Mouse (Mus musculus) spleen, postnatal 14 days (tissue): Measurements from ENCODE around the gene Veph1.

Experiments used
- DNase-seq, 2 experiments: peaks; one replicate each; pipeline ENCODE4 v3.0.0; 2021 to 2022; ENCODE audit warnings: low spot score in 2 of 2

The Veph1 gene

DNA sequence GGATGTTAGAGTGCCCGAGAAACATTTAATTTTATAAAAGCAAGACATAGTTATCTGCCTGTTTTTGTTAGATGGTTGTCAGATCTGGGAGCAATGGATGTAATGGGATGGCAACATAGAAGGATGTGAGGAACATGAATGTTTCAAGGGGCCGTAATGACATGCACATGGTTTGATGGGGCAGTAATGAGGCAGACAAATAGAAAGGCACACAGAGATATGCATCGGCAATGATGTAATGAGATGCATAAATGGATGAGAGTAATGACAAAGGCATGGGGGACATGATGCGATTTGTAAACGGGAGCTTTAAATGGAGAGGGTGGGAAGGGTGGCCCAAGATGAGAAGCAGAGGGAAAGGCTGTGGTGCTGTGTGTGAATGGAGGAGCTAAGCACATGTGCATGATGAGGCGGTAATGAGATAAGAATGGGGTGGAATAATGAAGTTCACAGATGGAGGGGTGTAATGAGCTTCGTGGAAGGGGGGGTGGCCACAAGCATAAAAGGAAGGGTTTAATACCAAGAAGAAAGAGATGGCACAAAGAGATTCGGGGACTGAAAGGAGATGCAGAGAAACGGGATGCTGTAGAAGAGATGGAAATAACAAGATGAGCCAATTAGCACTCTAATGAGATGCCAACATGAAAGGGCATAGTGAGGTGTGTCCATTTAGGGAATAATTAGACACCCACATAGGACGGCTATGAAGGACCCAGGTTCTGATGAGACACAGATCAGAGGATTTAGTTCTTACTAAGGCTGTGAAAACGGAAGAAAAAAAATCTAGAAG, 194.6 kb downstream of the Veph1 start:
- DNase-seq = no peak

- no peak for DNase-seq
Observed at GRCm38 (mm10) chr3:66101074-66101473, 195.6 kb downstream of the Veph1 start.

GRCm38 (mm10) chr3:66091746-66092145, 204.9 kb downstream of the Veph1 start:
- DNase-seq = no peak

GRCm38 (mm10) chr3:66087608-66088007, 209.0 kb downstream of the Veph1 start:
- no peak for DNase-seq

DNA sequence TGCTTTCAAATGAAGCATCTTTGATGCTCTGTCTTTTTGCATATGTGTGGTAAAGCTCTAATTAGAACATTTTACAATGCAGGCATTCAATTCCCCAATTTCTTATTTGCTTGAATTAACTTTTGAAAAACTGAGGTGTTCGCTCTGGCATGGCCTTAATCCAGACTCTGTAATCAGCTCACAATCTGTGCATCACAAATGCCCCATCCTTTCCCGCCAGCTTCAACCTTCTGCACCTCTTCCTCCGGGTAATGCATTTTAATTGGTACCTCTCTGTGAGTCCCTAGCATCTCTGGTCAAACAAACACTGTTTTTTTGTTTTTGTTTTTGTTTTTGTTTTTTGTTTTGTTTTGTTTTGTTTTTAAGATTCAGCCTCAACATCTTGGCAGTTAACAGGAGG, 212.8 kb downstream of the Veph1 start:
- no peak for DNase-seq

- no peak for DNase-seq
Observed at GRCm38 (mm10) chr3:66083407-66083806, 213.2 kb downstream of the Veph1 start.

- no peak for DNase-seq
Observed at GRCm38 (mm10) chr3:66082975-66083374, 213.7 kb downstream of the Veph1 start.

GRCm38 (mm10) chr3:66081363-66081736, 215.3 kb downstream of the Veph1 start:
- DNase-seq = no peak

- DNase-seq = no peak
Observed at GRCm38 (mm10) chr3:66080631-66081362, 215.8 kb downstream of the Veph1 start.

- no peak for DNase-seq
Observed at GRCm38 (mm10) chr3:66079886-66080285, 216.8 kb downstream of the Veph1 start.

GRCm38 (mm10) chr3:66078898-66079537, 217.6 kb downstream of the Veph1 start:
- DNase-seq = no peak

DNA sequence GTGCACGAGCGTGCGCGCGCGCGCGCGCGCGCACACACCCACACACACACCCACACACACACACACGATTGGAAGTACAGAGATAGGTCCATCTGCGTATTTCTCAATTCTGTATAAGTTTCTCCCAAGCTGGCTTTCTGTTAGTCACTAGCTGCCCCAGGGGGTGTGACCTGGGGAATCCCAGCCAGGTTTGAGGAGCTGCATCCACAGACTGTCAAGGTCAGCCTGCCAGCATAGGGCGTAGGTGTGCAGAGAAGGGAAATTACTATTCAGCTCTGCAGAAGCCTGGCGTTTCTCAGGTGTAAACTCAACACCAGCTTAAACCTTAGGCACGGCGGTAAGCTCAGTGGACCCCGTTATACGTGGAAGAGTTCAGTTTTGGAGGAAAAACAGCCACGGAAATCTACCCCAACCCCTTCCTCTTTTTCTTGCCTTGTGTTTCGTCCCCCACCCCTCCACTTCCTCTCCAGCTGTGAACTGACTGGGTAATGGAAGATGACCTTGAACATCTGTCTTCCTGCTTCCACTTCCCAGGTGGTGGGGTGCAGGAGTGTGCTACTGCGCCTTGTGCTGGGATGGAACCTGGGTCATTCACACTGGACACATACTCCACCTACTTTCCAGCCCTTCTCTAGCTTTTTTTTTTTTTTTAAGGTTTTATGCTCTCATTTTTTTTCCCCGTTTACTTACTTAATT, 218.5 kb downstream of the Veph1 start:
- DNase-seq = no peak

DNA sequence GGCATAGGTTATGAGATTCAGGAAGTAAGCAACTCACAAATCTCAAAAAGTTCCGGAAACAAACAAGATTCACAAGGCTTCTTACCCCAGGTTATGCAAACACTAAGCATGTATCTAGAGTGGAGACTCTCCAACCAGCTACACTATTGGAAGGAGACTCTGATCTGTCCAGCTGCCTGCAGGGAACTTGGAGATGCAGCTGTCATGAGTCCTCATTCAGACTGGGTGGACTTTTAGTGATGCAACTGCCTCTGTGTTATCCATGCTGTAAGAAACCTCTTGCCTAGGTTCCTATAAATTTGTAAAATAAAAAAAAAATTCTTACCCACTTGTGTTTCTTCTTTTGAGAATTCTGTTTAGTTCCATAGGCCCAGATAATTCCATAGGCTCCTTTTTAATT, 226.4 kb downstream of the Veph1 start:
- no peak for DNase-seq

GRCm38 (mm10) chr3:66063881-66064280, 232.8 kb downstream of the Veph1 start:
- DNase-seq = no peak

DNA sequence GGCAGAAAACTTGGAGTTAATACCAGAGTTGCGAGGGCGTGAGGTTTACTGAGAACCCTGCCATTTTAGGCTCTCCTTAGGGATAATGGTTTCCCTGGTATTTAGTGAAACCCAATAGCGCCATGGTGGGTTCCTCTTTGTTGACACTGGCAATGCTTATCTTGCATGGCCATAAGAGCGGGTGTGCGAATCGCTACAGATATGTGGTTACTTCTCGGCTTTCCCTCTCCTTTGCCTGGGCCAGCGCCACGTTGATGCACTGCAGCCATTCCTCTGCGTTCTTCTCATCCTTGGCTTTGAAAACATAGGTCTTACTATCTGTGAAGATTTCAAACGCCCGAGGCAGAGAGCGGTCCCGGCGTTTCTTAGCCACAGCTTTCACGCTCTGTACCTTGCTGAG, 239.7 kb downstream of the Veph1 start:
- DNase-seq = no peak

- DNase-seq = no peak
Observed at GRCm38 (mm10) chr3:66055652-66056051, 241.0 kb downstream of the Veph1 start.

GRCm38 (mm10) chr3:66050092-66050886, 246.3 kb downstream of the Veph1 start:
- no peak for DNase-seq

DNA sequence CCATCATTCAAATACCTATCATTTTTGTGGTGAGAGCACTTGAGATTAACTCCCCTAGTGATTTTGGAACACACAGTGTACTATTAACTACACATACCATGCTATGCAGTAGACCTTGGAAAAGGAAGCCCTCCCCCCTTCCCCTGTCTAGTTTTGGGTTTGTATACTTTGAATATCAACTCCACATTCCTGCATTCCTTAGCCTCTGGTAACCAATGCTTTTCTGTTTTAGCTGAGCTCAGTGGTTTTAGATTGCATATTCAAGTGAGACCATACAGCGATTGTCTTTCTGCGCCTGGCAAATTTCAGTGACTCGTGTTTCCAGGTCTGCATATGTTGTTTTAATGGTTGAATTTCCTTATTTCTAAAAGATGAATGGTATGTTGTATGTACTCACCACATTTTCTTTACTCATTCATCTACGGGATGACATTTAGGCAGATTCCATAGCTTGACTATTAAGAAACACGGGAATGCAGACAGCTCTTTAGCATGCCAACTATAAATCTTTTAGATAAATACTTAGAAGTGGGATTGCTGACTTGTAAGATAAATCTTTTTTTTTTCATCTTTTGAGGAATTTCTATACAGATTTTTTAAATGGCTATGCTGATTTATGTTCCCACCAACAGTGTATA, 255.7 kb downstream of the Veph1 start:
- no peak for DNase-seq

DNA sequence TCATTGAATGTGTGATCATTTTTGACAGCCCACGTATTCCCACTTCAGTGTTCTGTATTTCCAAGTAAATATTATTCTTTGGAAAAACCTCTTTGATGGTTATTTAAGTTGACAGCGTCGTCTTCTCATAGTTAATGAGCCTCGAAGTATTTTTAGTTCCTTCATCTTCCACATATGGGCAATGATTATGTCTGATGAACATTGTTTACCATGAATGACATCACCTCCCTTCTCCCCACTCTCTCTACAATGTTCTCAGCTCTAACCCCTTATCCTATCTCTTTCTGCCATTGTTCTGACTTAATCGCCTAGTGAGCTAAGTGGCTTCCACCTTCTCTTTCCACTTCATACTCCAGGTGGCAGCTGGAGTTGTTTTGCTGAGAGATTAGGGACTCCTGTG, 261.4 kb downstream of the Veph1 start:
- DNase-seq = no peak

DNA sequence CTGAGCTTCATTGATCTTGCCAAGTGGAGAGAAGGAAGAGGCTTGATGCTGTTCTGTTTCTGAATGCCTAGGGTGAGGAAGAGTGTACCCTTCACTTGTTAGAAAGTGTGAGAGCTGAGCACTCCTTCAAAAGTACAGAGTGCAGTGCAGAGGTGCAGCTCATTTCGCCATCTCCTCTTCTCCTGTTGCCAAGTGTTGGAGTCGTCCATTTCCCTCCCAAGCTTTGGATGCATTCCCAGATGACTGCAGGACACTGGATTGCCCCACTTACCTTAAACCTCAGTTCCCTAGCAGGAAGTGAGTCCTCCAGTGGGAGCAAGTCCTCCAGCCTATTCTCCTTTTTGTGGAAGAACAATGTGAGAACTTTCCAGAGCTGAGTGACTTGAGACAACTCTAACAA, 263.3 kb downstream of the Veph1 start:
- DNase-seq = no peak

DNA sequence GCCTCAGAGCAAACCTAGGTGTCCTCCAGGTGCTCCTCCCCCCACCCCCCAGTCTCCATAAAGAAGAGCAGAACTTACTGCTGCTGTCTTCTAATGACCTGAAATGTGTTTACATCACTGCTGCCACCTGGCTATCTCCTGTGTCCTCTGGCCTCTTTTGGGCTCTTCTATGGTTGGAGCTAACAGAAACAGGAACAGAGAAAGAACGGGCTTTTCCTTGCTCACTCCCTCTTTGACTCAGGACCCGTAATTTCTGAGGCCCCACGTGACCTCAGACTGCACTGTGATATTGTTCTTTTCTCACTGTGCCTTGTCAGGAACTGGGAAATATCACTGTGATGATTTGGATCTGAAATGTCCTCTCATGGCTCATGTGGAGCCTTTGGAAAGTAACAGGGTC, 271.2 kb downstream of the Veph1 start:
- DNase-seq = no peak
